Mouse (Mus musculus) thymus, postnatal 25 days (tissue): ENCODE results near the gene Shld2.

Source experiments
- DNase-seq: peaks from one replicate; pipeline ENCODE4 v3.0.0; 2022

Shld2 gene

GRCm38 (mm10) chr14:34310234-34310965 is at the start of gene Shld2, which contains the start of gene Glud1:
Gene Shld2, minus strand, starts transcription at chr14:34310493.
Gene Glud1, plus strand, starts transcription at chr14:34310727.
- peak; percentile 93 for DNase-seq

GRCm38 (mm10) chr14:34359676-34360244 is 49.5 kb upstream of the Shld2 start:
- no peak for DNase-seq

- no peak for DNase-seq
Measured at GRCm38 (mm10) chr14:34357671-34358455, 47.6 kb upstream of the Shld2 start.

- DNase-seq = no peak
Measured at GRCm38 (mm10) chr14:34355301-34355700, 45.0 kb upstream of the Shld2 start, which contains the start of gene Fam25c. Gene Fam25c, minus strand, starts transcription at chr14:34355433.

- DNase-seq = no peak
Measured at GRCm38 (mm10) chr14:34354456-34354855, 44.2 kb upstream of the Shld2 start.

GRCm38 (mm10) chr14:34353326-34353725 is 43.0 kb upstream of the Shld2 start:
- no peak for DNase-seq

GRCm38 (mm10) chr14:34352523-34352922 is 42.2 kb upstream of the Shld2 start:
- no peak for DNase-seq

- no peak for DNase-seq
Measured at GRCm38 (mm10) chr14:34351660-34352059, 41.4 kb upstream of the Shld2 start.

GRCm38 (mm10) chr14:34349007-34349406 is 38.7 kb upstream of the Shld2 start:
- no peak for DNase-seq

- DNase-seq = no peak
Measured at GRCm38 (mm10) chr14:34348301-34348700, 38.0 kb upstream of the Shld2 start.

- DNase-seq = no peak
Measured at GRCm38 (mm10) chr14:34347084-34347483, 36.8 kb upstream of the Shld2 start.

- DNase-seq = no peak
Measured at GRCm38 (mm10) chr14:34345771-34346566, 35.7 kb upstream of the Shld2 start.

- DNase-seq = no peak
Measured at GRCm38 (mm10) chr14:34344361-34344760, 34.1 kb upstream of the Shld2 start.

GRCm38 (mm10) chr14:34343078-34343477 is 32.8 kb upstream of the Shld2 start:
- no peak for DNase-seq

- DNase-seq = no peak
Measured at GRCm38 (mm10) chr14:34341993-34342392, 31.7 kb upstream of the Shld2 start.

GRCm38 (mm10) chr14:34339446-34339845 is 29.2 kb upstream of the Shld2 start:
- DNase-seq = no peak

- DNase-seq = no peak
Measured at GRCm38 (mm10) chr14:34332476-34332875, 22.2 kb upstream of the Shld2 start.

- no peak for DNase-seq
Measured at GRCm38 (mm10) chr14:34331886-34332285, 21.6 kb upstream of the Shld2 start.

- DNase-seq = no peak
Measured at GRCm38 (mm10) chr14:34330657-34331158, 20.4 kb upstream of the Shld2 start.

GRCm38 (mm10) chr14:34327618-34328017 is 17.3 kb upstream of the Shld2 start:
- DNase-seq = no peak

- no peak for DNase-seq
Measured at GRCm38 (mm10) chr14:34326606-34327005, 16.3 kb upstream of the Shld2 start.

- no peak for DNase-seq
Measured at GRCm38 (mm10) chr14:34323576-34324085, 13.3 kb upstream of the Shld2 start.
